Mouse (Mus musculus): ENCODE results near the gene Tcf7l1. TPM values are rescaled to one million over a fixed set of nuclear protein-coding genes. Genes with fewer than 3 reads are reported as not detected.

Tcf7l1 gene
- polyA plus RNA-seq, 1 experiment from 2014 or later = 8.8 TPM

DNA sequence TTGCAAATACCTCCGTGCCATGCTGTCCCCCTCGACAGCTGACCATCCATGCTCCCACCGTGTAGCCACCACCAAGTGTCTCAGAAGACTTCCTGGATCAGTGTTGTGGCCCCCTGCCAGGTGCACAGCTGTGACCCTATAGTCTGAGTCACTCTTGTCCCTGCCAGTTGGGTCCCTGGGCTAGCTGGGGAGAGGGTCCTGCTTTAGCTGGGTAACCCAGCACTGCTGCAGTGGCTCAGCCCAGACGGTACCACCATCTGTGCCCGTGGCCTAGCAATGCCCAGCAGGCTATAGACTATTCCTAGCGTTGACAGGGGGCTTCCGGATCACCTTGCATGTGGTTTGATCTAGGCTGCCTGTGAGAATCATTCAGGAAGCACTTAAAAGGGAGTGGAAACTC, 21.2 kb upstream of the Tcf7l1 start:
- in situ Hi-C loops (cut with MboI; ENCODE audit: low pct_unique_long_range_greater_than_20kb) = no loop called here
- ATAC-seq = no peak
- no peaks in the 10 kb centered on the region for H3K27me3 ChIP-seq
- no peak for DNase-seq (ENCODE audit: low read depth, low spot score)
- TF ChIP-seq CTCF (IDR thresholded peaks at IDR 0.05) = no peak
- ChIA-PET CTCF (interaction anchor here (1.4 kb wide), 1 partner anchor 174 kb away, joined by 3 read pairs; no protein-coding TSS in a partner anchor), POLR2A (no interaction called here)

- no peak for DNase-seq (ENCODE audit: low read depth, low spot score)
- ChIA-PET CTCF (interaction anchor here (1.4 kb wide), 1 partner anchor 173 kb away, joined by 3 read pairs; no protein-coding TSS in a partner anchor), POLR2A (no interaction called here)
- in situ Hi-C loops (cut with MboI; ENCODE audit: low pct_unique_long_range_greater_than_20kb) = no loop called here
- no peaks in the 10 kb centered on the region for H3K27me3 ChIP-seq
- ATAC-seq = no peak
- no peak for TF ChIP-seq CTCF (IDR thresholded peaks at IDR 0.05)
Measured at GRCm38 (mm10) chr6:72809522-72810149, 20.6 kb upstream of the Tcf7l1 start.

- in situ Hi-C loops (cut with MboI; ENCODE audit: low pct_unique_long_range_greater_than_20kb) = no loop called here
- ATAC-seq = no peak
- DNase-seq (ENCODE audit: low read depth, low spot score) = no peak
- CTCF ChIA-PET = no interaction called here
- H3K27me3 ChIP-seq = no peaks in the 10 kb centered on the region
- no peak for TF ChIP-seq CTCF (IDR thresholded peaks at IDR 0.05)
- POLR2A ChIA-PET = interaction anchor here (0.5 kb wide), 1 partner anchor 76 kb away, joined by 4 read pairs; no protein-coding TSS in a partner anchor
Measured at GRCm38 (mm10) chr6:72808342-72808741, 19.3 kb upstream of the Tcf7l1 start.

DNA sequence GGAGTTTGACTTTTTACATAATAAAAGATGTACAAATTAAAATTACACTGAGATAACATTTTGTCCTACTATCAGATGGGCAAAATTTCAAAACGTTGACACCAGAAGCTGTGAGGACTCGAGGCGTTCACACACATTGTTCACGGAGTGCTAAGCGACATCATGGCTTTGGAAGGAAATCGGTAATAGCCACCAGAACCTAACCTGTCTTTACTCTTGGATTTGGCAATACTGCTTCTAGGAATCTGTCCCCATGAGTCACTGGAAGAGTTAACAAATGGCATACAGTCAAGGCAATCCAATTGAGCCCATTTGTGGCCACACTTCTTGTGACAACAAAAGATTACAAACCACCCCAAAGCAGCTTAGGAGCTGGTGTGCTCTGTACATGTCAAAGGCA, 14.6 kb upstream of the Tcf7l1 start:
- no peak for TF ChIP-seq CTCF (IDR thresholded peaks at IDR 0.05)
- ATAC-seq (no peak), DNase-seq (ENCODE audit: low read depth, low spot score) (no peak)
- no peaks in the 10 kb centered on the region for H3K27me3 ChIP-seq
- in situ Hi-C loops (cut with MboI; ENCODE audit: low pct_unique_long_range_greater_than_20kb) = no loop called here
- POLR2A ChIA-PET = interaction anchor here (0.5 to 1.4 kb wide), 2 partner anchors 127 to 149 kb away, joined by 3 to 5 read pairs; no protein-coding TSS in a partner anchor
- CTCF ChIA-PET = no interaction called here

GRCm38 (mm10) chr6:72802119-72802518, 13.1 kb upstream of the Tcf7l1 start:
- H3K27me3 ChIP-seq = no peaks in the 10 kb centered on the region
- in situ Hi-C loops (cut with MboI; ENCODE audit: low pct_unique_long_range_greater_than_20kb) = no loop called here
- ATAC-seq = no peak
- POLR2A ChIA-PET = no interaction called here
- no peak for TF ChIP-seq CTCF (IDR thresholded peaks at IDR 0.05)
- DNase-seq (ENCODE audit: low read depth, low spot score) = no peak
- CTCF ChIA-PET = interaction anchor here (1.0 to 1.7 kb wide), 2 partner anchors 12 to 166 kb away, joined by 3 to 4 read pairs; no protein-coding TSS in a partner anchor

GRCm38 (mm10) chr6:72800641-72801040, 11.6 kb upstream of the Tcf7l1 start:
- TF ChIP-seq CTCF (IDR thresholded peaks at IDR 0.05) = no peak
- in situ Hi-C loops (cut with MboI; ENCODE audit: low pct_unique_long_range_greater_than_20kb) = no loop called here
- DNase-seq (ENCODE audit: low read depth, low spot score) (no peak), ATAC-seq (no peak)
- CTCF ChIA-PET = interaction anchor here (1.7 kb wide), 1 partner anchor 11 kb away, joined by 4 read pairs; no protein-coding TSS in a partner anchor
- POLR2A ChIA-PET = no interaction called here
- H3K27me3 ChIP-seq = no peaks in the 10 kb centered on the region

GRCm38 (mm10) chr6:72797763-72798162, 8.7 kb upstream of the Tcf7l1 start:
- ATAC-seq (no peak), DNase-seq (ENCODE audit: low read depth, low spot score) (no peak)
- TF ChIP-seq CTCF (IDR thresholded peaks at IDR 0.05) = no peak
- POLR2A ChIA-PET = no interaction called here
- in situ Hi-C loops (cut with MboI; ENCODE audit: low pct_unique_long_range_greater_than_20kb) = no loop called here
- no peaks in the 10 kb centered on the region for H3K27me3 ChIP-seq
- CTCF ChIA-PET = interaction anchor here (1.1 to 1.4 kb wide), 2 partner anchors 33 to 153 kb away, joined by 3 read pairs; no protein-coding TSS in a partner anchor

DNA sequence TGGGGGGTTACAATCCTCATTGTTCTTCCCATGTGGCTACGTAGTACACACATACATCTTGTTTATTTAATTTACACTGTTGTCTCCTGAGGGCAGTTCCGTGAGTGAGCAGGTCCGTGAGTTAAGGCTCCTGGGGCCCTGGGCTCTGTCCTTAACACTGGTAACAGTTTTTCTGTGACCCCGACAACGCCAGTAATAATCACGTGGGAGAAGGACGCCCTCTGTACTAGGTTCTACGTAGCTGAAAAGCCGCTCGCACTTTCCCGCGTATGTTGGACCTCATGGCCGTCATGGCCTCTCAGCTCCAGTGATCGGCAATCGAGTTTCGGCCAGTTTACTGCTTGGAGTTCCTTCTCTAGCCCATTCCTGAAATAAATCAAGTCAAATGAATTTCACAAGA, 6.4 kb upstream of the Tcf7l1 start:
- POLR2A ChIA-PET = no interaction called here
- in situ Hi-C loops (cut with MboI; ENCODE audit: low pct_unique_long_range_greater_than_20kb) = no loop called here
- no peaks in the 10 kb centered on the region for H3K27me3 ChIP-seq
- DNase-seq (ENCODE audit: low read depth, low spot score) (no peak), ATAC-seq (no peak)
- no peak for TF ChIP-seq CTCF (IDR thresholded peaks at IDR 0.05)
- CTCF ChIA-PET = interaction anchor here (0.6 kb wide), 1 partner anchor 191 kb away, joined by 3 read pairs; no protein-coding TSS in a partner anchor

- POLR2A ChIA-PET = no interaction called here
- TF ChIP-seq CTCF (IDR thresholded peaks at IDR 0.05) = no peak
- ATAC-seq = no peak
- CTCF ChIA-PET = interaction anchor here (0.6 kb wide), 1 partner anchor 191 kb away, joined by 3 read pairs; no protein-coding TSS in a partner anchor
- no peaks in the 10 kb centered on the region for H3K27me3 ChIP-seq
- DNase-seq (ENCODE audit: low read depth, low spot score) = no peak
- in situ Hi-C loops (cut with MboI; ENCODE audit: low pct_unique_long_range_greater_than_20kb) = no loop called here
Measured at GRCm38 (mm10) chr6:72794870-72795269, 5.8 kb upstream of the Tcf7l1 start.

GRCm38 (mm10) chr6:72792641-72793040, 3.6 kb upstream of the Tcf7l1 start:
- ChIA-PET POLR2A (no interaction called here), CTCF (interaction anchor here (0.9 to 1.6 kb wide), 3 partner anchors 126 to 156 kb away, joined by 3 read pairs; no protein-coding TSS in a partner anchor)
- in situ Hi-C loops (cut with MboI; ENCODE audit: low pct_unique_long_range_greater_than_20kb) = no loop called here
- DNase-seq (ENCODE audit: low read depth, low spot score) (no peak), ATAC-seq (no peak)
- no peak for TF ChIP-seq CTCF (IDR thresholded peaks at IDR 0.05)
- no peaks in the 10 kb centered on the region for H3K27me3 ChIP-seq
